Mouse (Mus musculus) bone marrow, adult 2 months (tissue): Measurements from ENCODE around the gene Wdr62.

Source experiments
- CTCF ChIP-seq: fragments of 200-500 bp; IDR thresholded peaks from 2 replicates; pipeline ENCODE4 v1.5.1; 2011; ENCODE audit warnings: low read length, control low read depth; ENCODE audit not compliant: control insufficient read depth, insufficient read depth
- POLR2A ChIP-seq: fragments of 200-500 bp; IDR thresholded peaks from 2 replicates; pipeline ENCODE4 v1.6.1; 2011; ENCODE audit warnings: low read depth, mild to moderate bottlenecking, control low read depth, low read length, borderline replicate concordance; ENCODE audit not compliant: control insufficient read depth

GRCm38 (mm10) chr7:30234276-30234858 lies 45.9 kb downstream of the Wdr62 start:
- no peak for TF ChIP-seq CTCF
- TF ChIP-seq POLR2A = no peak
